Mouse (Mus musculus) urinary bladder, adult 2 months (tissue): ENCODE data around the gene Ppargc1a. TPM values are rescaled to one million over a fixed set of nuclear protein-coding genes. Genes with fewer than 3 reads are reported as not detected.

Experiments
- DNase-seq: peaks from one replicate; pipeline ENCODE4 v3.0.0; 2022; ENCODE audit warnings: low spot score
- polyA plus RNA-seq: library from polyadenylated mRNA; depleted of rRNA; stranded (reverse); fragments of >200 nt; gene quantifications from 2 replicates; pipeline ENCODE4 v1.2.3, GENCODE M21; 2012

Ppargc1a gene
- polyA plus RNA-seq, 1 experiment = 2.4 TPM

- no peak for DNase-seq
Measured at GRCm38 (mm10) chr5:51517440-51518187, 49.9 kb downstream of the Ppargc1a start.

DNA sequence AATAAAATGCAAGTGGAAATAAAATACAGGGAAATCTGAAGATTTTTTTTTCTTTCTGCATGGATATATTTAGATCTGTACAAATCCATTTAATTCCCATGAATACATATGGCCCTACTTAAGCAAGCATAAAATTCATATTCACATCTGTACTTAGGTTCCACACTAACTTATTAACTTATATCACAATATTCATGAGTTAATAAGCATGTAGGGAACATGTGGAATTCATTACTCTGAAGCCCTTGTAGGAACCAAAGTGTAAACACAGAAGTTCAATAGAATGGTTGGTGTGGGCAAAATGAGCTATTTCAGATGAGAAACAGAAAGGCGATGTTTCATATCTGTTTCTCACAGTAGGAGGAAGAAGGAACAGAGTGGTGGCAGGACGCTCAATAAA, 62.9 kb downstream of the Ppargc1a start:
- no peak for DNase-seq

DNA sequence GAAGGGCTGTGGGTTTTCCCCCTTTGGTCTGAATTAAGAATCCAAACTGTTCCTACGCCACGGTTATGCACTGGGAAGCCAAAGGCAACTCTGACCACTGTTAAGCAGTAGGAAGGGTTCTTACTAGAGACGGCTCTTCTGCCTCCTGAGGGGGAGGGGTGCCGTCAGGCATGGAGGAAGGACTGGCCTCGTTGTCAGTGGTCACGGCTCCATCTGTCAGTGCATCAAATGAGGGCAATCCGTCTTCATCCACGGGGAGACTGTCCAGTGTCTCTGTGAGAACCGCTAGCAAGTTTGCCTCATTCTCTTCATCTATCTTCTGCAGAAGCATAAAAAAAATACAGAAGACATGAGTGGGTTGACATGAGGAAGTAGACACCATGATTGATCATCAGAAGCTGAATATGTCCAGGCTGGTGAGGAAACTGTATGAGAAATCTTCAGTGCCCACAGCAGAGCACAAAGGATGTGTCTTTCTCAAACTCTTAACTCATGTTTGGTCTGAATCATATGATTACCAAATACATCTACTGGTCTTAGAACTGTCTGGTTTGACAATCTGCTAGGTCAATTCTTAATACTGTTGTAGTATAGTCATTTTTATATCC, 69.5 kb downstream of the Ppargc1a start:
- DNase-seq = no peak

DNA sequence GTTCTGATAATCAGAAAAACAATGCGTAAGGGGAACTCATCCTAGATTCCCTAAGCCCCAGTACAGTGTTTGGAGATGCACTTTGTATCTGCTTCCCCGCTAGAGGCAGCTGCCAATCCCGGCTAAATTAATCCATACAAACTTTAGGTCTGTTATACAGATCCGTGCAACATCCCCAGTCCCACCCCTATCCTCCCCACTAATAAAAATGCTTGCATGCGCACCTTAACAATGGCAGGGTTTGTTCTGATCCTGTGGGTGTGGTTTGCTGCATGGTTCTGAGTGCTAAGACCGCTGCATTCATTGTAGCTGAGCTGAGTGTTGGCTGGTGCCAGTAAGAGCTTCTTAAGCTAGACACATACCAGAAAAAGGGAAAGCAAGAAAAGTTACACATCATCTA, 72.1 kb downstream of the Ppargc1a start:
- DNase-seq = no peak

- DNase-seq = no peak
Measured at GRCm38 (mm10) chr5:51494358-51494876, 73.1 kb downstream of the Ppargc1a start.

GRCm38 (mm10) chr5:51483768-51484167, 83.8 kb downstream of the Ppargc1a start:
- DNase-seq = no peak

GRCm38 (mm10) chr5:51479859-51480258, 87.7 kb downstream of the Ppargc1a start:
- no peak for DNase-seq

- DNase-seq = no peak
Measured at GRCm38 (mm10) chr5:51479456-51479855, 88.1 kb downstream of the Ppargc1a start.

GRCm38 (mm10) chr5:51478319-51478994, 89.1 kb downstream of the Ppargc1a start:
- DNase-seq = no peak

DNA sequence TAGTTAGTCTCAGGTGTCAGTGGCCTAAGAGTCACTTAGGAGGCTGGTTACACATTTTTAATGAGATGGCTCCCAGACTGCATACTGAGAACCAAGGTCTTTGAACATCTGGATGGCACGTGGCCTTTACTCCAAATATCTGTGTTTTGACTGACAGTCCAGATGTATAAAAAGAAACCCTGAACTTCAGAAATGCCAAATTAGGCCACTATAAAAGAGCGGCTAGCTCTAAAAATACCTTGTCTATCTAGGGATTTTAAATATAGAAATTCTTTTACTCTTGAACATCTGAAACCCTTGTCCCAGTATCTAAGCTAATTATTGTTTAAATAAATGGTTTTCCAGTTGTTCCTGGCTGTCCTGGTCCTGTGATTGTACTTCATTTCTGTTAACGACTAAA, 90.4 kb downstream of the Ppargc1a start:
- DNase-seq = no peak

- no peak for DNase-seq
Measured at GRCm38 (mm10) chr5:51475034-51475541, 92.4 kb downstream of the Ppargc1a start.

DNA sequence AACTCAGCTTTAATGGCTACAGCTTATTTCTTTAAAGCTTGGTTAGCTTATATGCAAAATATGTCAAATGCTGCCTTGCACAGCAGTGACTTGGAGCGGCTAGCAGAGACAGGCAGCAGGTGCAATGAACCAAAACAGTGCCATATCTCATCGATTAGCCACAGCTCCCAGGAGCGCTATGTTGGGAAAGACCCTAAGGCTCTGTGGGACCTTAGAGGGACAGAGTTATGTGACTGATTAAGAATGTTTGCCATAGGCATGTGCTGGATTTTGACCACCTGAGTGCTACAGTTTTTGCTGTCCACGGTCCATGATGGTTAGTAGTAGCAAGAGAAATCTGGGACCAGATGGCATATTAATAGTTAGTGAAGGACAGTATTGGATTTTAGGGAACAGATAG, 95.9 kb downstream of the Ppargc1a start:
- DNase-seq = no peak

DNA sequence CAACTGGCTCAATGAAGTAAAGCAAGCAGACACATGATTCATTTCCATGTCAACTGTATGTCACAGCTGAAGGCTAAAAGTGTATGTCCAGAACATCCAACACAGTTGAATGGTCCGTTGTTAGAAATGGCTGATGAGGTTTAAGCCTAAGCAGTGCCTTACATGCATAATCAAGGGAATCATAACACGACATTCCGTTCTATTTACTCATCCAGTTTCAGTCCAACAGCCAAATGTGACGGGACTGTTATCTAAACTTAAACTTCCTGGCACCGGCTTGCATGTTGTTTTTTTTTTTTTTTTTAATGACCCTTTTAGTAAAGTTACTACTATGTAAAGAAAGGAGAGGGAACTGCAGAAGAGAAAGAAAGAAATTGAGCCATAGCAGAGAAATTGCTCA, 101.5 kb downstream of the Ppargc1a start:
- DNase-seq = no peak

GRCm38 (mm10) chr5:51452033-51452432, 115.5 kb downstream of the Ppargc1a start:
- DNase-seq = no peak

DNA sequence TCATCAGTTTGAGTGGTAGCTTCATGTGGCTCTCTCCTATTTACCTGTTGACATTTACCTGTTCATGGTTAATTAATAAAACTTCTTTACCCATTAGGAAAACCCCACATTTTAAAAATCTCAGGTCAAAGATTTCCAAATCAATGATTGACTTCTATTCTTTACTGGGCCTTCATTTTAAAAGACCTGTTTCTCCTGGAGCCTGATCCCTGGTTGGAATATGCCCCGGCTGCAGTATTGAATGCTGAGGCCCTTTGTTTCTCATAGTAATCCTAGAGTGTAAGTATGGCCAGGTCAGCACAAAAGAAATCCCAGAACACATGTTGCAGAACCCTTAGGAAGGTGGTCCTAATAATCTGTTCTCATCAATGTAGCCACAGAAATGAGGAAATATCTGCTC, 119.9 kb downstream of the Ppargc1a start:
- no peak for DNase-seq

- DNase-seq = no peak
Measured at GRCm38 (mm10) chr5:51446299-51447090, 121.0 kb downstream of the Ppargc1a start.

- no peak for DNase-seq
Measured at GRCm38 (mm10) chr5:51445726-51446125, 121.8 kb downstream of the Ppargc1a start.

GRCm38 (mm10) chr5:51439773-51440172, 127.8 kb downstream of the Ppargc1a start:
- no peak for DNase-seq

DNA sequence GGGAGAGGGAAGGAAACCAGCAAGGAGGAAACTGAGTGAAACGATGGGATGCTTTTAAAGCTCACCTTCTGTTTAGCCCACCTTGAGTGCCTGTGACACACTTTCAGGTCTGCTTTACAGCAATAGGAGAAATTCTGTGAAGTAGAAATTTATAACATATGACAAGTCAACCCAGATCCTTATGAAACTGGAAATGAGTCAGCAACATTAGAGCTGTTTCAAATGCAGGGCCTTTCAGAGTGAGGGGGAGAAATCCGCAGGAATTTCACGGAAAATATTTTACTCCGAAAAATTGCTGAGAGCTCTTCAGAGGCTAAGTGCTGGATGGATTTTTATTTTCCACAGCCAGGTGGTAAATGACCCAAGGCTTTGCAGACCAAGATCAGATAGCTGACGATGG, 133.6 kb downstream of the Ppargc1a start:
- DNase-seq = no peak

DNA sequence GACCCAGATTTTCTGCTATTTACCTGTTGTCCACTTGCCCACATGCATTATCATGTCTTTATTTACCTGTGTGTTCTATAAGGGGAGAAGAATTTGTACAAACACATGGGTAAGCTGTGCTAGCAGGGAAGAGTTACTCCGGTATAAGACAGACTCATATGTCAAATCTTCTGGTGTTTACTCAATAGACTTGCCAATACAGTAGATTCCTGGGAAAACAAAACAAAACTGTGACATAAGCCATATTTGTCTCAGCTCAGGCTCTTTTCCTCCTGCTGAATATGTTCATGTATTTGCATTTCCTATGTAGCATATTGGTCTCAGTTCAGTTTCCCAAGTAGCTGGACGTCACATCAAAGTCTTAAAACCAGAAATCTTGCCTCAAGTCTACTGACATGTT, 135.0 kb downstream of the Ppargc1a start:
- DNase-seq = no peak

DNA sequence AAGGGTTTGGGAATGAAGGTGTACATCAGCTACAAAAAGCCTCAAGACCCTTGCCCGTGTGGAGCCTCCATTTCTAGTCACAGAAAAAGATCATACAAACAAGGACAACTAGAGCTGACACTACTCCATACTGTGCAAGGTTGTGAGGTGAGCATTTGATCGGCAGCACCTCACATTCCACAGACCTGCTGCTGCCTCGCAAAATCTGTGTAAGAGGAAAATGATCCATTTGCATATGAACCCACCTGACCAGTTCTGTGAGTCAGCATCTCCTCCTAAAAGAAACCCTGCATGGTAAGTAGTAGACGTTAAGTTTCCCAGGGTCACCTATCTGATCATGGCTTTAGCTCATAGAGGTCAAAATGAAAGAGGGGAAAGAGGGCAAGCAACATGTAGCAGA, 135.5 kb downstream of the Ppargc1a start:
- no peak for DNase-seq

DNA sequence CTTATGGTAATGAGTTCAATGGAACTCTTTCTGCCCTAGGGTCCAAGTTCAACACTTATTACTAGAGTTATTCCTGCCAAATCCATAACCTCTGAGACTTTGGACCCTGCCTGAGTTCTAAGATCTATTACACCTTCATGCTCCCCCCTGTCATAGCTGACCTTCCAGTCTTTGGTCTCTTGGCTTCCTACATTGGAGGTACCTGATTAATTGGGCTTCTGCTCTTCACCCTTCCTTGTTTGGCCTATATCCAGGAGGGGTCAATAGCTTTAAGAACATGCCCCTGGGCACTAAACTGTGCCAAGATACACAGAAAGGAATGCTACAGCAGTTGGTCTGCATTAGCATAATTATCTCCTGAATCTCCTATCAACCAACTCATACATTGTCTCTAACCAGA, 141.1 kb downstream of the Ppargc1a start:
- DNase-seq = no peak
